16 mouse cellular contexts compared by ENCODE assay signal in genomic region chr13:51617306-51617705, GRCm38 (mm10). TPM values are rescaled to one million over a fixed set of nuclear protein-coding genes. Genes with fewer than 3 reads are reported as not detected.
DNase-seq lines count a peak whose midpoint lies in the region; ATAC-seq and TF ChIP-seq lines count a peak whose summit lies in the region.
"Had no signal": no experiment of that assay in that cellular context is flagged by ENCODE, and none has a peak within 500 bp of the region (broad histone marks: within the 10 kb centered on the region; RNA-seq: fewer than 3 reads in every experiment).

No protein-coding gene starts in this region.

- 60% methylated on average over 1 of the region's 1 CpGs for WGBS in forebrain, embryonic 13.5 days
- WGBS in forebrain, embryonic 12.5 days: 64% methylated on average over 1 of the region's 1 CpGs
- 33% methylated on average over 1 of the region's 1 CpGs for WGBS in forebrain, postnatal 0 days
- WGBS in forebrain, embryonic 16.5 days: 37% methylated on average over 1 of the region's 1 CpGs
- WGBS in lung, postnatal 0 days: 45% methylated on average over 1 of the region's 1 CpGs

- H3K27me3 ChIP-seq in forebrain, embryonic 13.5 days: no peaks in the 10 kb centered on the region
- H3K27me3 ChIP-seq in forebrain, embryonic 12.5 days: no peaks in the 10 kb centered on the region
- H3K27me3 ChIP-seq in forebrain, postnatal 0 days (ENCODE audit: insufficient read depth, low read length): no peaks in the 10 kb centered on the region
- no peaks in the 10 kb centered on the region for H3K27me3 ChIP-seq in forebrain, embryonic 16.5 days (replicated peaks; ENCODE audit: control insufficient read depth, insufficient read depth, low read length)
- H3K27me3 ChIP-seq in lung, postnatal 0 days (replicated peaks; ENCODE audit: insufficient read depth, low read length): no peaks in the 10 kb centered on the region
- H3K27me3 ChIP-seq: embryonic facial prominence, embryonic 13.5 days; hindbrain, embryonic 12.5 days; intestine, embryonic 15.5 days had no signal

- H3K27ac ChIP-seq in forebrain, embryonic 13.5 days: no peak overlapping the region
- H3K27ac ChIP-seq in forebrain, embryonic 12.5 days: no peak overlapping the region
- no peak overlapping the region for H3K27ac ChIP-seq in forebrain, postnatal 0 days (ENCODE audit: low read depth, low read length)
- no peak overlapping the region for H3K27ac ChIP-seq in forebrain, embryonic 16.5 days (ENCODE audit: low read length)
- no peak overlapping the region for H3K27ac ChIP-seq in lung, postnatal 0 days (ENCODE audit: low read length)
- H3K27ac ChIP-seq: embryonic facial prominence, embryonic 10.5 days; embryonic facial prominence, embryonic 13.5 days; gastrocnemius, adult 2 months; hindbrain, embryonic 12.5 days; intestine, embryonic 15.5 days had no signal

- peak; percentile 34 for DNase-seq in forebrain, postnatal 0 days
- DNase-seq in lung, postnatal 0 days (ENCODE audit: low spot score): peak; percentile 31
- DNase-seq in lung, postnatal 36 days: no peak
- DNase-seq in liver: no peak
- DNase-seq: cerebellum, adult 11-12 months had no signal

- no peak for TF ChIP-seq CTCF in forebrain, postnatal 0 days (IDR thresholded peaks at IDR 0.05; ENCODE audit: low read depth)
- no peak for TF ChIP-seq CTCF in lung, postnatal 0 days (IDR thresholded peaks at IDR 0.05)

- no peak for TF ChIP-seq EP300 in lung, postnatal 0 days (IDR thresholded peaks at IDR 0.05)

- 0 out of 2 replicates have a peak, but pooled peaks have one; percentile 16 for ATAC-seq in forebrain, embryonic 13.5 days
- ATAC-seq in forebrain, embryonic 12.5 days (ENCODE audit: low FRiP score): no peak
- peak; percentile 13; the same call in 1 of the 2 replicates for ATAC-seq in forebrain, postnatal 0 days
- ATAC-seq in forebrain, embryonic 16.5 days: no peak
- no peak for ATAC-seq in lung, postnatal 0 days
- ATAC-seq: intestine, embryonic 15.5 days had no signal

- no peak overlapping the region for H3K9ac ChIP-seq in forebrain, embryonic 13.5 days
- no peak overlapping the region for H3K9ac ChIP-seq in forebrain, embryonic 12.5 days
- H3K9ac ChIP-seq in forebrain, postnatal 0 days: no peak overlapping the region
- H3K9ac ChIP-seq in forebrain, embryonic 16.5 days (replicated peaks; ENCODE audit: low read depth, low read length): no peak overlapping the region
- H3K9ac ChIP-seq in lung, postnatal 0 days (replicated peaks; ENCODE audit: low read depth): no peak overlapping the region
- H3K9ac ChIP-seq: hindbrain, embryonic 12.5 days; intestine, embryonic 15.5 days had no signal

- H3K9me3 ChIP-seq in forebrain, embryonic 13.5 days (replicated peaks): no peaks in the 10 kb centered on the region
- H3K9me3 ChIP-seq in forebrain, embryonic 12.5 days: no peaks in the 10 kb centered on the region
- no peaks in the 10 kb centered on the region for H3K9me3 ChIP-seq in forebrain, postnatal 0 days (ENCODE audit: low read length)
- no peaks in the 10 kb centered on the region for H3K9me3 ChIP-seq in forebrain, embryonic 16.5 days (ENCODE audit: control insufficient read depth, low read length)
- no peaks in the 10 kb centered on the region for H3K9me3 ChIP-seq in lung, postnatal 0 days (ENCODE audit: low read length)
- H3K9me3 ChIP-seq: embryonic facial prominence, embryonic 10.5 days; embryonic facial prominence, embryonic 13.5 days; hindbrain, embryonic 12.5 days; intestine, embryonic 15.5 days had no signal

- H3K4me2 ChIP-seq in forebrain, embryonic 13.5 days: no peak overlapping the region
- no peak overlapping the region for H3K4me2 ChIP-seq in forebrain, embryonic 12.5 days
- H3K4me2 ChIP-seq in forebrain, postnatal 0 days (ENCODE audit: low read depth): no peak overlapping the region
- H3K4me2 ChIP-seq in forebrain, embryonic 16.5 days (ENCODE audit: low read length): no peak overlapping the region
- no peak overlapping the region for H3K4me2 ChIP-seq in lung, postnatal 0 days (replicated peaks; ENCODE audit: low read depth, low read length)
- H3K4me2 ChIP-seq: intestine, embryonic 15.5 days had no signal

- peaks cover 14% of the 10 kb centered on the region for H3K4me1 ChIP-seq in forebrain, embryonic 13.5 days
- peaks cover 22% of the 10 kb centered on the region for H3K4me1 ChIP-seq in forebrain, embryonic 12.5 days
- H3K4me1 ChIP-seq in forebrain, postnatal 0 days (ENCODE audit: insufficient read depth): 0 out of 2 replicates have a peak, but pooled peaks cover 4% of the 10 kb centered on the region
- H3K4me1 ChIP-seq in forebrain, embryonic 16.5 days (replicated peaks; ENCODE audit: control insufficient read depth, insufficient read depth, low read length): peaks cover 12% of the 10 kb centered on the region
- H3K4me1 ChIP-seq in lung, postnatal 0 days (ENCODE audit: insufficient read depth, low read depth, low read length): no peaks in the 10 kb centered on the region
- H3K4me1 ChIP-seq: intestine, embryonic 15.5 days had no signal

- no peaks in the 10 kb centered on the region for H3K36me3 ChIP-seq in forebrain, embryonic 13.5 days (ENCODE audit: poor library complexity, severe bottlenecking)
- no peaks in the 10 kb centered on the region for H3K36me3 ChIP-seq in forebrain, embryonic 12.5 days (replicated peaks)
- H3K36me3 ChIP-seq in forebrain, postnatal 0 days (ENCODE audit: insufficient read depth): no peaks in the 10 kb centered on the region
- 0 out of 2 replicates have a peak, but pooled peaks cover 2% of the 10 kb centered on the region for H3K36me3 ChIP-seq in forebrain, embryonic 16.5 days (ENCODE audit: control insufficient read depth, insufficient read depth)
- H3K36me3 ChIP-seq in lung, postnatal 0 days (ENCODE audit: insufficient read depth, low read length): no peaks in the 10 kb centered on the region
- H3K36me3 ChIP-seq: embryonic facial prominence, embryonic 10.5 days; embryonic facial prominence, embryonic 13.5 days; hindbrain, embryonic 12.5 days; intestine, embryonic 15.5 days had no signal

- no peak overlapping the region for H3K4me3 ChIP-seq in forebrain, embryonic 13.5 days
- no peak overlapping the region for H3K4me3 ChIP-seq in forebrain, embryonic 12.5 days (replicated peaks)
- H3K4me3 ChIP-seq in forebrain, postnatal 0 days (ENCODE audit: low read depth, low read length): no peak overlapping the region
- H3K4me3 ChIP-seq in forebrain, embryonic 16.5 days (replicated peaks; ENCODE audit: low read length): no peak overlapping the region
- H3K4me3 ChIP-seq in lung, postnatal 0 days (ENCODE audit: low read depth, low read length): no peak overlapping the region
- H3K4me3 ChIP-seq: embryonic facial prominence, embryonic 10.5 days; embryonic facial prominence, embryonic 13.5 days; erythroblast, embryonic 14.5 days; gastrocnemius, adult 2 months; hindbrain, embryonic 12.5 days; intestine, embryonic 15.5 days had no signal

RNA-seq across cellular contexts. Expression of gene Cks2, which starts 27.7 kb away (rescaled TPM):
- 290 and 335 TPM in 2 replicates for polyA plus RNA-seq in forebrain, embryonic 13.5 days (2015; fragmentation: Nextera tagmentation; extraction: Ambion mirVana)
- polyA plus RNA-seq in forebrain, embryonic 12.5 days (2016; fragmentation: Nextera tagmentation; extraction: Ambion mirVana): 319 and 330 TPM in 2 replicates
- 29.1 and 35.7 TPM in 2 replicates for total RNA-seq in forebrain, postnatal 0 days (2014; rRNA removed)
- 35.8 and 45.3 TPM in 2 replicates for polyA plus RNA-seq in forebrain, postnatal 0 days (2015; fragmentation: Nextera tagmentation; extraction: Ambion mirVana)
- 97.5 and 118 TPM in 2 replicates for polyA plus RNA-seq in forebrain, embryonic 16.5 days (2015; fragmentation: Nextera tagmentation; extraction: Ambion mirVana)
- polyA plus RNA-seq in lung, postnatal 0 days (2015; fragmentation: Nextera tagmentation; extraction: Ambion mirVana): 34.2 and 41.6 TPM in 2 replicates
- total RNA-seq: gastrocnemius, adult 2 months had no signal

RNA-seq across cellular contexts. Expression of gene Secisbp2, which starts 34.2 kb away (rescaled TPM):
- polyA plus RNA-seq in forebrain, embryonic 13.5 days (2015; fragmentation: Nextera tagmentation; extraction: Ambion mirVana): 36.1 and 38.0 TPM in 2 replicates
- 31.6 and 34.5 TPM in 2 replicates for polyA plus RNA-seq in forebrain, embryonic 12.5 days (2016; fragmentation: Nextera tagmentation; extraction: Ambion mirVana)
- 18.1 and 18.7 TPM in 2 replicates for total RNA-seq in forebrain, postnatal 0 days (2014; rRNA removed)
- polyA plus RNA-seq in forebrain, postnatal 0 days (2015; fragmentation: Nextera tagmentation; extraction: Ambion mirVana): 20.2 and 21.8 TPM in 2 replicates
- 31.2 and 40.0 TPM in 2 replicates for polyA plus RNA-seq in forebrain, embryonic 16.5 days (2015; fragmentation: Nextera tagmentation; extraction: Ambion mirVana)
- polyA plus RNA-seq in lung, postnatal 0 days (2015; fragmentation: Nextera tagmentation; extraction: Ambion mirVana): 27.2 and 28.9 TPM in 2 replicates

RNA-seq across cellular contexts. Expression of gene Shc3, which starts 48.1 kb away (rescaled TPM):
- 4.2 and 5.2 TPM in 2 replicates for polyA plus RNA-seq in forebrain, embryonic 13.5 days (2015; fragmentation: Nextera tagmentation; extraction: Ambion mirVana)
- 7.9 and 9.6 TPM in 2 replicates for polyA plus RNA-seq in forebrain, embryonic 12.5 days (2016; fragmentation: Nextera tagmentation; extraction: Ambion mirVana)
- 98.1 and 106 TPM in 2 replicates for total RNA-seq in forebrain, postnatal 0 days (2014; rRNA removed)
- 6.8 and 11.6 TPM in 2 replicates for polyA plus RNA-seq in forebrain, postnatal 0 days (2015; fragmentation: Nextera tagmentation; extraction: Ambion mirVana)
- 8.8 and 9.2 TPM in 2 replicates for polyA plus RNA-seq in forebrain, embryonic 16.5 days (2015; fragmentation: Nextera tagmentation; extraction: Ambion mirVana)
- polyA plus RNA-seq in lung, postnatal 0 days (2015; fragmentation: Nextera tagmentation; extraction: Ambion mirVana): 0.10 and 0.12 TPM in 2 replicates
- total RNA-seq: hematopoietic stem cell, adult 5-6 weeks had no signal
- polyA plus RNA-seq: erythroblast, embryonic 14.5 days; heart, embryonic 14.5 days had no signal

Comparison
In these comparisons a context has a peak if more than half of its experiments do, and no peak if none do; other contexts are left out.
1. ATAC-seq: peak in forebrain, embryonic 13.5 days (single experiment) and forebrain, postnatal 0 days (single experiment); none in forebrain, embryonic 12.5 days (single experiment), forebrain, embryonic 16.5 days (single experiment) and lung, postnatal 0 days (single experiment).
2. DNase-seq: peak in forebrain, postnatal 0 days (single experiment) and lung, postnatal 0 days (single experiment); none in lung, postnatal 36 days (single experiment) and liver (single experiment).